Mouse (Mus musculus) hindbrain, embryonic 14.5 days (tissue): ENCODE measurements at regions not wholly inside any gene's neighbourhood (a gene's known extent, or its start where the extent isn't known, plus 50 kb on each side); places are given as distances from the start of the nearest gene placed in this dataset.

Experiments
- ATAC-seq: fragments of 200-750 bp; cut with Nextera tagmentation; 2 replicates; pipeline ENCODE4 v1.8.0; 2017; ENCODE audit warnings: moderate number of reproducible peaks, mild to moderate bottlenecking, moderate TSS enrichment, moderate library complexity; ENCODE audit not compliant: low FRiP score
- DNase-seq: peaks from one replicate; pipeline ENCODE4 v3.0.0-alpha.2; 2015; ENCODE audit warnings: low spot score
- H3K27ac ChIP-seq: fragments of 300-500 bp; sonication (generic); 2 replicates; pipeline ENCODE4 v1.5.1; 2014; ENCODE audit warnings: mild to moderate bottlenecking, moderate library complexity
- H3K27me3 ChIP-seq: fragments of 300-500 bp; sonication (generic); 2 replicates; pipeline ENCODE4 v1.6.1; 2014; ENCODE audit warnings: mild to moderate bottlenecking, low read length, mixed read lengths; ENCODE audit not compliant: control insufficient read depth, insufficient read depth
- H3K36me3 ChIP-seq: fragments of 300-500 bp; sonication (generic); replicated peaks from 2 replicates; pipeline ENCODE4 v1.6.1; 2014; ENCODE audit not compliant: control insufficient read depth, insufficient read depth
- H3K4me1 ChIP-seq: fragments of 300-500 bp; sonication (generic); replicated peaks from 2 replicates; pipeline ENCODE4 v1.6.1; 2014; ENCODE audit warnings: antibody characterized with exemption, low read length, mixed read lengths; ENCODE audit not compliant: control insufficient read depth, insufficient read depth
- H3K4me2 ChIP-seq: fragments of 300-500 bp; sonication (generic); replicated peaks from 2 replicates; pipeline ENCODE4 v1.6.1; 2014; ENCODE audit warnings: mild to moderate bottlenecking, moderate library complexity
- H3K4me3 ChIP-seq: fragments of 300-500 bp; sonication (generic); replicated peaks from 2 replicates; pipeline ENCODE4 v1.5.1; 2014; ENCODE audit warnings: mild to moderate bottlenecking, low read length
- H3K9ac ChIP-seq: fragments of 300-500 bp; sonication (generic); 2 replicates; pipeline ENCODE4 v1.6.1; 2014
- H3K9me3 ChIP-seq: fragments of 300-500 bp; sonication (generic); 2 replicates; pipeline ENCODE4 v1.6.1; 2016; ENCODE audit warnings: low read length; ENCODE audit not compliant: control insufficient read depth
- WGBS: fragments of 180-500 bp; shearing (Covaris S2); extraction: QIAGEN DNeasy Blood & Tissue Kit; methylation state at CpG from one replicate; pipeline ENCODE4 v1.1.7; 2014; 5-methylcytosine and 5-hydroxymethylcytosine counted together

GRCm38 (mm10) chr2:40522536-40522935 lies 1296.3 kb upstream of the Ppp6c start:
- Histone ChIP-seq H3K36me3 (no peaks in the 10 kb centered on the region), H3K9me3 (no peaks in the 10 kb centered on the region), H3K4me1 (no peaks in the 10 kb centered on the region), H3K27me3 (no peaks in the 10 kb centered on the region), H3K4me2 (no peak overlapping the region), H3K27ac (no peak overlapping the region), H3K4me3 (no peak overlapping the region), H3K9ac (no peak overlapping the region)
- DNase-seq (no peak), ATAC-seq (no peak)
- WGBS = 94% methylated on average over 9 of the region's 9 CpGs

- Histone ChIP-seq H3K27me3 (no peaks in the 10 kb centered on the region), H3K36me3 (no peaks in the 10 kb centered on the region), H3K4me1 (no peaks in the 10 kb centered on the region), H3K9me3 (no peaks in the 10 kb centered on the region), H3K4me3 (no peak overlapping the region), H3K4me2 (no peak overlapping the region), H3K27ac (no peak overlapping the region), H3K9ac (no peak overlapping the region)
- 45% methylated on average over 3 of the region's 3 CpGs for WGBS
- DNase-seq (peak; percentile 24), ATAC-seq (peak; percentile 62; the same call in 1 of the 2 replicates)
Measured at GRCm38 (mm10) chr2:40510594-40511304, 1284.5 kb upstream of the Ppp6c start.

- no peaks in the 10 kb centered on the region for H3K27me3 ChIP-seq
- no peak overlapping the region for H3K4me2 ChIP-seq
- DNase-seq = peak; percentile 73
- no peak for ATAC-seq
- 0 out of 2 replicates have a peak, but pooled peaks cover 3% of the 10 kb centered on the region for H3K4me1 ChIP-seq
- H3K36me3 ChIP-seq = no peaks in the 10 kb centered on the region
- no peak overlapping the region; the same call in 1 of the 2 replicates for H3K27ac ChIP-seq
- H3K9me3 ChIP-seq = no peaks in the 10 kb centered on the region
- no peak overlapping the region for H3K9ac ChIP-seq
- no peak overlapping the region for H3K4me3 ChIP-seq
- 51% methylated on average over 2 of the region's 2 CpGs for WGBS
Measured at GRCm38 (mm10) chr2:40478747-40479662, 1252.8 kb upstream of the Ppp6c start.

- H3K27ac ChIP-seq = no peak overlapping the region
- no peaks in the 10 kb centered on the region for H3K9me3 ChIP-seq
- no peaks in the 10 kb centered on the region for H3K36me3 ChIP-seq
- no peak overlapping the region for H3K4me3 ChIP-seq
- no peak for ATAC-seq
- no peaks in the 10 kb centered on the region for H3K27me3 ChIP-seq
- no peak overlapping the region for H3K9ac ChIP-seq
- no peak overlapping the region for H3K4me2 ChIP-seq
- H3K4me1 ChIP-seq = 0 out of 2 replicates have a peak, but pooled peaks cover 3% of the 10 kb centered on the region
- no peak for DNase-seq
Measured at GRCm38 (mm10) chr2:40477414-40477813, 1251.2 kb upstream of the Ppp6c start.

- Histone ChIP-seq H3K9me3 (no peaks in the 10 kb centered on the region), H3K4me3 (no peak overlapping the region), H3K27me3 (no peaks in the 10 kb centered on the region), H3K27ac (no peak overlapping the region), H3K9ac (no peak overlapping the region), H3K4me1 (no peaks in the 10 kb centered on the region), H3K4me2 (no peak overlapping the region), H3K36me3 (no peaks in the 10 kb centered on the region)
- DNase-seq = no peak
- ATAC-seq = no peak
Measured at GRCm38 (mm10) chr2:40456374-40456773, 1230.1 kb upstream of the Ppp6c start.

- H3K9ac ChIP-seq = no peak overlapping the region
- H3K9me3 ChIP-seq = no peaks in the 10 kb centered on the region
- no peak overlapping the region for H3K27ac ChIP-seq
- no peak overlapping the region for H3K4me3 ChIP-seq
- H3K4me1 ChIP-seq = no peaks in the 10 kb centered on the region
- H3K36me3 ChIP-seq = no peaks in the 10 kb centered on the region
- no peak for DNase-seq
- ATAC-seq = no peak
- WGBS = 89% methylated on average over 3 of the region's 3 CpGs
- H3K4me2 ChIP-seq = no peak overlapping the region
- no peaks in the 10 kb centered on the region for H3K27me3 ChIP-seq
Measured at GRCm38 (mm10) chr2:40432821-40433490, 1206.7 kb upstream of the Ppp6c start.

GRCm38 (mm10) chr2:40431335-40431734 lies 1205.1 kb upstream of the Ppp6c start:
- 62% methylated on average over 2 of the region's 2 CpGs for WGBS
- no peak for ATAC-seq
- Histone ChIP-seq H3K4me3 (no peak overlapping the region), H3K36me3 (no peaks in the 10 kb centered on the region), H3K27me3 (no peaks in the 10 kb centered on the region), H3K9me3 (no peaks in the 10 kb centered on the region), H3K4me1 (no peaks in the 10 kb centered on the region), H3K4me2 (no peak overlapping the region), H3K27ac (no peak overlapping the region), H3K9ac (no peak overlapping the region)
- no peak for DNase-seq

- no peak overlapping the region for H3K4me3 ChIP-seq
- H3K9ac ChIP-seq = no peak overlapping the region
- no peaks in the 10 kb centered on the region for H3K27me3 ChIP-seq
- H3K4me1 ChIP-seq = no peaks in the 10 kb centered on the region
- ATAC-seq (no peak), DNase-seq (no peak)
- no peak overlapping the region for H3K27ac ChIP-seq
- 91% methylated on average over 2 of the region's 2 CpGs for WGBS
- no peak overlapping the region for H3K4me2 ChIP-seq
- no peaks in the 10 kb centered on the region; the same call in 1 of the 2 replicates for H3K9me3 ChIP-seq
- H3K36me3 ChIP-seq = no peaks in the 10 kb centered on the region
Measured at GRCm38 (mm10) chr2:40402418-40402817, 1176.2 kb upstream of the Ppp6c start.
